Comparison of ENCODE assay signal across 15 mouse cellular contexts in genomic region chrX:110117471-110118190, GRCm38 (mm10).
"Had no signal": no experiment of that assay in that cellular context is flagged by ENCODE, and none has a peak within 500 bp of the region (broad histone marks: within the 10 kb centered on the region; RNA-seq: fewer than 3 reads in every experiment).

No protein-coding gene starts in this region.

- H3K9me3 ChIP-seq: lung, embryonic 15.5 days; megakaryocyte, embryonic 14.5 days; midbrain, embryonic 13.5 days; midbrain, embryonic 15.5 days; neural tube, embryonic 12.5 days; stomach, embryonic 15.5 days had no signal

- H3K4me3 ChIP-seq: lung, embryonic 15.5 days; megakaryocyte, embryonic 14.5 days; midbrain, embryonic 13.5 days; midbrain, embryonic 15.5 days; neural tube, embryonic 12.5 days; stomach, embryonic 15.5 days had no signal

- H3K27ac ChIP-seq: lung, embryonic 15.5 days; macrophage; midbrain, embryonic 13.5 days; midbrain, embryonic 15.5 days; neural tube, embryonic 12.5 days; stomach, embryonic 15.5 days; stomach, postnatal 0 days had no signal

- DNase-seq: lung, adult 2 months; lung, postnatal 14 days; lung, postnatal 36 days; right cerebral cortex, postnatal 14 days; thymus, adult 2 months; thymus, postnatal 25 days; thymus, postnatal 4 days had no signal

- H3K4me1 ChIP-seq: lung, embryonic 15.5 days; megakaryocyte, embryonic 14.5 days; midbrain, embryonic 13.5 days; midbrain, embryonic 15.5 days; neural tube, embryonic 12.5 days; stomach, embryonic 15.5 days had no signal

- H3K27me3 ChIP-seq: lung, embryonic 15.5 days; megakaryocyte, embryonic 14.5 days; midbrain, embryonic 13.5 days; midbrain, embryonic 15.5 days; neural tube, embryonic 12.5 days; stomach, embryonic 15.5 days had no signal

- H3K9ac ChIP-seq: lung, embryonic 15.5 days; midbrain, embryonic 13.5 days; midbrain, embryonic 15.5 days; neural tube, embryonic 12.5 days; stomach, embryonic 15.5 days had no signal

- H3K36me3 ChIP-seq: lung, embryonic 15.5 days; midbrain, embryonic 13.5 days; midbrain, embryonic 15.5 days; neural tube, embryonic 12.5 days; stomach, embryonic 15.5 days had no signal
